Mouse (Mus musculus): Measurements from ENCODE around the gene Ppp1r27.
"Not testable (repeated sequence)": the region's sequence is repeated elsewhere in the genome, so short reads cannot be mapped to it uniquely, and the experiment has no call there.

Ppp1r27 gene

GRCm38 (mm10) chr11:120576365-120576981 is 25.5 kb upstream of the Ppp1r27 start:
- no peak for DNase-seq (ENCODE audit: extremely low read depth, insufficient read length, low spot score)

GRCm38 (mm10) chr11:120575940-120576339 is 25.0 kb upstream of the Ppp1r27 start:
- DNase-seq (ENCODE audit: extremely low read depth, insufficient read length, low spot score) = no peak

- DNase-seq (ENCODE audit: extremely low read depth, insufficient read length, low spot score) = no peak
Observed at GRCm38 (mm10) chr11:120575046-120575445, 24.1 kb upstream of the Ppp1r27 start.

GRCm38 (mm10) chr11:120574278-120574600 is 23.3 kb upstream of the Ppp1r27 start:
- DNase-seq (ENCODE audit: extremely low read depth, insufficient read length, low spot score) = no peak

GRCm38 (mm10) chr11:120573585-120574277 is 22.8 kb upstream of the Ppp1r27 start:
- DNase-seq (ENCODE audit: extremely low read depth, insufficient read length, low spot score) = no peak

GRCm38 (mm10) chr11:120572752-120573584 is 22.0 kb upstream of the Ppp1r27 start, which contains the start of gene P4hb:
P4hb (minus strand) TSS chr11:120573253.
- peak; percentile 100 for DNase-seq (ENCODE audit: extremely low read depth, insufficient read length, low spot score)

- no peak for DNase-seq (ENCODE audit: extremely low read depth, insufficient read length, low spot score)
Observed at GRCm38 (mm10) chr11:120572417-120572751, 21.5 kb upstream of the Ppp1r27 start.

GRCm38 (mm10) chr11:120571754-120572416 is 21.0 kb upstream of the Ppp1r27 start:
- DNase-seq (ENCODE audit: extremely low read depth, insufficient read length, low spot score) = no peak

GRCm38 (mm10) chr11:120571122-120571521 is 20.2 kb upstream of the Ppp1r27 start:
- no peak for DNase-seq (ENCODE audit: extremely low read depth, insufficient read length, low spot score)

- no peak for DNase-seq (ENCODE audit: extremely low read depth, insufficient read length, low spot score)
Observed at GRCm38 (mm10) chr11:120568324-120568723, 17.4 kb upstream of the Ppp1r27 start.

GRCm38 (mm10) chr11:120565114-120565513 is 14.2 kb upstream of the Ppp1r27 start:
- no peak for DNase-seq (ENCODE audit: extremely low read depth, insufficient read length, low spot score)

- DNase-seq (ENCODE audit: extremely low read depth, insufficient read length, low spot score) = no peak
Observed at GRCm38 (mm10) chr11:120562949-120563348, 12.0 kb upstream of the Ppp1r27 start.

GRCm38 (mm10) chr11:120560952-120561728 is 10.2 kb upstream of the Ppp1r27 start:
- DNase-seq (ENCODE audit: extremely low read depth, insufficient read length, low spot score) = no peak

- not testable (repeated sequence) for DNase-seq (ENCODE audit: extremely low read depth, insufficient read length, low spot score)
Observed at GRCm38 (mm10) chr11:120558843-120559242, 7.9 kb upstream of the Ppp1r27 start.

GRCm38 (mm10) chr11:120555260-120555659 is 4.3 kb upstream of the Ppp1r27 start:
- DNase-seq (ENCODE audit: extremely low read depth, insufficient read length, low spot score) = no peak

- peak; percentile 84 for DNase-seq (ENCODE audit: extremely low read depth, insufficient read length, low spot score)
Observed at GRCm38 (mm10) chr11:120554834-120555233, 3.9 kb upstream of the Ppp1r27 start.

- DNase-seq (ENCODE audit: extremely low read depth, insufficient read length, low spot score) = peak; percentile 51
Observed at GRCm38 (mm10) chr11:120552736-120553135, 1.8 kb upstream of the Ppp1r27 start.

GRCm38 (mm10) chr11:120549986-120550809 is 734 bp downstream of the Ppp1r27 start:
- DNase-seq (ENCODE audit: extremely low read depth, insufficient read length, low spot score) = no peak

GRCm38 (mm10) chr11:120549168-120549945 is 1.6 kb downstream of the Ppp1r27 start, which contains the start of gene Mcrip1:
Mcrip1 (minus strand) TSS chr11:120549727.
- peak; percentile 88 for DNase-seq (ENCODE audit: extremely low read depth, insufficient read length, low spot score)
